Mouse (Mus musculus): Measurements from ENCODE around the gene Tecpr1. TPM values are rescaled to one million over a fixed set of nuclear protein-coding genes. Genes with fewer than 3 reads are reported as not detected.

Tecpr1 gene
- polyA plus RNA-seq, 1 experiment from 2014 or later, result 18.9 TPM

GRCm38 (mm10) chr5:144261309-144261708 is 37.9 kb upstream of the Tecpr1 start:
- Histone ChIP-seq H3K9ac (ENCODE audit: low read length) (no peak overlapping the region), H3K9me3 (ENCODE audit: control insufficient read depth, low read length) (no peaks in the 10 kb centered on the region), H3K4me2 (ENCODE audit: low read length) (no peak overlapping the region), H3K4me1 (replicated peaks; ENCODE audit: control insufficient read depth, insufficient read depth, low read length) (peaks cover 33% of the 10 kb centered on the region), H3K36me3 (ENCODE audit: control insufficient read depth, insufficient read depth, low read length) (peaks cover 52% of the 10 kb centered on the region), H3K27ac (ENCODE audit: low read depth) (no peak overlapping the region), H3K4me3 (ENCODE audit: low read depth, low read length) (no peak overlapping the region), H3K27me3 (replicated peaks; ENCODE audit: control insufficient read depth, insufficient read depth, low read length) (no peaks in the 10 kb centered on the region)
- no peak for ATAC-seq (replicated peaks; ENCODE audit: low FRiP score, low TSS enrichment, low read depth)
- no peak for DNase-seq (ENCODE audit: low spot score)
- 85% methylated on average over 9 of the region's 9 CpGs for WGBS

GRCm38 (mm10) chr5:144260464-144260863 is 37.0 kb upstream of the Tecpr1 start:
- Histone ChIP-seq H3K4me3 (ENCODE audit: low read depth, low read length) (no peak overlapping the region), H3K9ac (ENCODE audit: low read length) (no peak overlapping the region), H3K4me1 (replicated peaks; ENCODE audit: control insufficient read depth, insufficient read depth, low read length) (peaks cover 33% of the 10 kb centered on the region), H3K36me3 (ENCODE audit: control insufficient read depth, insufficient read depth, low read length) (peaks cover 43% of the 10 kb centered on the region), H3K27me3 (replicated peaks; ENCODE audit: control insufficient read depth, insufficient read depth, low read length) (no peaks in the 10 kb centered on the region), H3K9me3 (ENCODE audit: control insufficient read depth, low read length) (no peaks in the 10 kb centered on the region), H3K27ac (ENCODE audit: low read depth) (no peak overlapping the region), H3K4me2 (ENCODE audit: low read length) (no peak overlapping the region)
- no peak for DNase-seq (ENCODE audit: low spot score)
- no peak for ATAC-seq (replicated peaks; ENCODE audit: low FRiP score, low TSS enrichment, low read depth)
- 85% methylated on average over 8 of the region's 8 CpGs for WGBS

- WGBS, result 80% methylated on average over 6 of the region's 6 CpGs
- H3K27ac ChIP-seq (ENCODE audit: low read depth), result no peak overlapping the region
- H3K9ac ChIP-seq (ENCODE audit: low read length), result no peak overlapping the region
- peaks cover 39% of the 10 kb centered on the region for H3K4me1 ChIP-seq (replicated peaks; ENCODE audit: control insufficient read depth, insufficient read depth, low read length)
- no peak for DNase-seq (ENCODE audit: low spot score)
- H3K27me3 ChIP-seq (replicated peaks; ENCODE audit: control insufficient read depth, insufficient read depth, low read length), result no peaks in the 10 kb centered on the region
- H3K36me3 ChIP-seq (ENCODE audit: control insufficient read depth, insufficient read depth, low read length), result peaks cover 32% of the 10 kb centered on the region
- H3K4me3 ChIP-seq (ENCODE audit: low read depth, low read length), result no peak overlapping the region
- no peak overlapping the region for H3K4me2 ChIP-seq (ENCODE audit: low read length)
- ATAC-seq (replicated peaks; ENCODE audit: low FRiP score, low TSS enrichment, low read depth), result no peak
- no peaks in the 10 kb centered on the region for H3K9me3 ChIP-seq (ENCODE audit: control insufficient read depth, low read length)
These were observed 35.8 kb upstream of the Tecpr1 start for GRCm38 (mm10) chr5:144259228-144259627.

GRCm38 (mm10) chr5:144258687-144259086 is 35.3 kb upstream of the Tecpr1 start:
- no peak overlapping the region for H3K27ac ChIP-seq (ENCODE audit: low read depth)
- H3K4me3 ChIP-seq (ENCODE audit: low read depth, low read length), result 0 out of 2 replicates have a peak overlapping the region, but pooled peaks have one; percentile 20
- H3K4me1 ChIP-seq (replicated peaks; ENCODE audit: control insufficient read depth, insufficient read depth, low read length), result peaks cover 39% of the 10 kb centered on the region
- H3K4me2 ChIP-seq (ENCODE audit: low read length), result peak overlapping the region; percentile 92
- DNase-seq (ENCODE audit: low spot score), result no peak
- H3K36me3 ChIP-seq (ENCODE audit: control insufficient read depth, insufficient read depth, low read length), result peaks cover 30% of the 10 kb centered on the region
- H3K27me3 ChIP-seq (replicated peaks; ENCODE audit: control insufficient read depth, insufficient read depth, low read length), result no peaks in the 10 kb centered on the region
- WGBS, result 21% methylated on average over 2 of the region's 2 CpGs
- H3K9ac ChIP-seq (ENCODE audit: low read length), result 0 out of 2 replicates have a peak overlapping the region, but pooled peaks have one; percentile 22
- H3K9me3 ChIP-seq (ENCODE audit: control insufficient read depth, low read length), result no peaks in the 10 kb centered on the region
- no peak for ATAC-seq (replicated peaks; ENCODE audit: low FRiP score, low TSS enrichment, low read depth)

- WGBS, result 27% methylated on average over 14 of the region's 14 CpGs
- DNase-seq (ENCODE audit: low spot score) (no peak), ATAC-seq (replicated peaks; ENCODE audit: low FRiP score, low TSS enrichment, low read depth) (no peak)
- H3K27me3 ChIP-seq (replicated peaks; ENCODE audit: control insufficient read depth, insufficient read depth, low read length), result no peaks in the 10 kb centered on the region
- H3K4me1 ChIP-seq (replicated peaks; ENCODE audit: control insufficient read depth, insufficient read depth, low read length), result peaks cover 39% of the 10 kb centered on the region
- no peak overlapping the region for H3K27ac ChIP-seq (ENCODE audit: low read depth)
- H3K9me3 ChIP-seq (ENCODE audit: control insufficient read depth, low read length), result no peaks in the 10 kb centered on the region
- H3K4me3 ChIP-seq (ENCODE audit: low read depth, low read length), result peak overlapping the region; percentile 20; the same call in 1 of the 2 replicates
- H3K36me3 ChIP-seq (ENCODE audit: control insufficient read depth, insufficient read depth, low read length), result peaks cover 29% of the 10 kb centered on the region
- H3K4me2 ChIP-seq (ENCODE audit: low read length), result peak overlapping the region; percentile 92
- peak overlapping the region; percentile 22; the same call in 1 of the 2 replicates for H3K9ac ChIP-seq (ENCODE audit: low read length)
These were observed 34.8 kb upstream of the Tecpr1 start for GRCm38 (mm10) chr5:144258131-144258611.

- 74% methylated on average over 3 of the region's 3 CpGs for WGBS
These were observed 34.2 kb upstream of the Tecpr1 start for GRCm38 (mm10) chr5:144257451-144258110.

GRCm38 (mm10) chr5:144256888-144257287 is 33.5 kb upstream of the Tecpr1 start:
- H3K4me1 ChIP-seq (replicated peaks; ENCODE audit: control insufficient read depth, insufficient read depth, low read length), result peaks cover 39% of the 10 kb centered on the region
- H3K36me3 ChIP-seq (ENCODE audit: control insufficient read depth, insufficient read depth, low read length), result peaks cover 25% of the 10 kb centered on the region
- 29% methylated on average over 1 of the region's 1 CpGs for WGBS
- H3K4me3 ChIP-seq (ENCODE audit: low read depth, low read length), result peak overlapping the region; percentile 91
- no peaks in the 10 kb centered on the region for H3K27me3 ChIP-seq (replicated peaks; ENCODE audit: control insufficient read depth, insufficient read depth, low read length)
- peak overlapping the region; percentile 93; the same call in 1 of the 2 replicates for H3K27ac ChIP-seq (ENCODE audit: low read depth)
- H3K4me2 ChIP-seq (ENCODE audit: low read length), result peak overlapping the region; percentile 92
- peak overlapping the region; percentile 94 for H3K9ac ChIP-seq (ENCODE audit: low read length)
- DNase-seq (ENCODE audit: low spot score) (no peak), ATAC-seq (replicated peaks; ENCODE audit: low FRiP score, low TSS enrichment, low read depth) (no peak)
- no peaks in the 10 kb centered on the region for H3K9me3 ChIP-seq (ENCODE audit: control insufficient read depth, low read length)

More at GRCm38 (mm10) chr5:144257451-144258110, 34.2 kb upstream of the Tecpr1 start:
- H3K36me3 ChIP-seq (ENCODE audit: control insufficient read depth, insufficient read depth, low read length), result peaks cover 25% of the 10 kb centered on the region
- ATAC-seq (replicated peaks; ENCODE audit: low FRiP score, low TSS enrichment, low read depth) (no peak), DNase-seq (ENCODE audit: low spot score) (no peak)
- H3K4me3 ChIP-seq (ENCODE audit: low read depth, low read length), result peak overlapping the region; percentile 91; the same call in 1 of the 2 replicates
- H3K9ac ChIP-seq (ENCODE audit: low read length), result 0 out of 2 replicates have a peak overlapping the region, but pooled peaks have one; percentile 13
- no peaks in the 10 kb centered on the region for H3K27me3 ChIP-seq (replicated peaks; ENCODE audit: control insufficient read depth, insufficient read depth, low read length)
- H3K9me3 ChIP-seq (ENCODE audit: control insufficient read depth, low read length), result no peaks in the 10 kb centered on the region
- peak overlapping the region; percentile 92 for H3K4me2 ChIP-seq (ENCODE audit: low read length)
- H3K4me1 ChIP-seq (replicated peaks; ENCODE audit: control insufficient read depth, insufficient read depth, low read length), result peaks cover 39% of the 10 kb centered on the region
- H3K27ac ChIP-seq (ENCODE audit: low read depth), result no peak overlapping the region

GRCm38 (mm10) chr5:144256541-144256870 is 33.1 kb upstream of the Tecpr1 start:
- WGBS, result 9% methylated on average over 7 of the region's 7 CpGs
- peak overlapping the region; percentile 92 for H3K4me2 ChIP-seq (ENCODE audit: low read length)
- DNase-seq (ENCODE audit: low spot score), result no peak
- ATAC-seq (replicated peaks; ENCODE audit: low FRiP score, low TSS enrichment, low read depth), result no peak
- peaks cover 22% of the 10 kb centered on the region for H3K36me3 ChIP-seq (ENCODE audit: control insufficient read depth, insufficient read depth, low read length)
- peak overlapping the region; percentile 94 for H3K9ac ChIP-seq (ENCODE audit: low read length)
- no peaks in the 10 kb centered on the region for H3K9me3 ChIP-seq (ENCODE audit: control insufficient read depth, low read length)
- peak overlapping the region; percentile 91 for H3K4me3 ChIP-seq (ENCODE audit: low read depth, low read length)
- H3K27ac ChIP-seq (ENCODE audit: low read depth), result peak overlapping the region; percentile 93
- H3K27me3 ChIP-seq (replicated peaks; ENCODE audit: control insufficient read depth, insufficient read depth, low read length), result no peaks in the 10 kb centered on the region
- peaks cover 39% of the 10 kb centered on the region for H3K4me1 ChIP-seq (replicated peaks; ENCODE audit: control insufficient read depth, insufficient read depth, low read length)

Measured in intestine, embryonic 14.5 days (tissue).